Mouse (Mus musculus) embryonic facial prominence, embryonic 14.5 days (tissue): ENCODE measurements around the gene Ccdc83. TPM values are rescaled to one million over a fixed set of nuclear protein-coding genes. Genes with fewer than 3 reads are reported as not detected.
A peak's percentile ranks its signal among the peaks of the same experiment; 100 is the strongest.

ENCODE experiments used
- ATAC-seq: fragments of 200-750 bp; cut with Nextera tagmentation; 2 replicates; pipeline ENCODE4 v1.8.0; 2017; ENCODE audit warnings: low read depth, moderate number of reproducible peaks, moderate TSS enrichment
- DNase-seq: peaks from one replicate; pipeline ENCODE4 v3.0.0-alpha.2; 2015; ENCODE audit warnings: low spot score
- H3K27ac ChIP-seq: fragments of 300-500 bp; sonication (generic); replicated peaks from 2 replicates; pipeline ENCODE4 v1.5.1; 2014; ENCODE audit warnings: low read depth, mild to moderate bottlenecking, low read length, moderate library complexity
- H3K27me3 ChIP-seq: fragments of 300-500 bp; sonication (generic); replicated peaks from 2 replicates; pipeline ENCODE4 v1.6.1; 2014; ENCODE audit warnings: low read length; ENCODE audit not compliant: control insufficient read depth, insufficient read depth
- H3K36me3 ChIP-seq: fragments of 300-500 bp; sonication (generic); 2 replicates; pipeline ENCODE4 v1.6.1; 2014; ENCODE audit warnings: low read length, mixed read lengths; ENCODE audit not compliant: control insufficient read depth, insufficient read depth
- H3K4me1 ChIP-seq: fragments of 300-500 bp; sonication (generic); 2 replicates; pipeline ENCODE4 v1.6.1; 2014; ENCODE audit warnings: antibody characterized with exemption, low read length; ENCODE audit not compliant: control insufficient read depth, insufficient read depth
- H3K4me2 ChIP-seq: fragments of 300-500 bp; sonication (generic); 2 replicates; pipeline ENCODE4 v1.6.1; 2014; ENCODE audit warnings: low read depth, mild to moderate bottlenecking, low read length, moderate library complexity, mixed read lengths
- H3K4me3 ChIP-seq: fragments of 300-500 bp; sonication (generic); 2 replicates; pipeline ENCODE4 v1.5.1; 2014; ENCODE audit warnings: low read depth, mild to moderate bottlenecking, low read length
- H3K9ac ChIP-seq: fragments of 300-500 bp; sonication (generic); 2 replicates; pipeline ENCODE4 v1.6.1; 2014; ENCODE audit warnings: low read depth, mild to moderate bottlenecking, low read length, moderate library complexity, mixed read lengths
- H3K9me3 ChIP-seq: fragments of 300-500 bp; sonication (generic); 2 replicates; pipeline ENCODE4 v1.6.1; 2016; ENCODE audit warnings: low read length; ENCODE audit not compliant: control insufficient read depth
- WGBS: fragments of 180-500 bp; shearing (Covaris S2); extraction: QIAGEN DNeasy Blood & Tissue Kit; methylation state at CpG from one replicate; pipeline ENCODE4 v1.1.7; 2014; 5-methylcytosine and 5-hydroxymethylcytosine counted together
- polyA plus RNA-seq: library from polyadenylated mRNA; unstranded; fragments of >200 nt; fragmentation: Nextera tagmentation; extraction: Ambion mirVana; gene quantifications from 2 replicates; pipeline ENCODE4 v1.2.1, GENCODE M21; 2014

Gene Ccdc83
- polyA plus RNA-seq, 1 experiment from 2014 or later = not detected

DNA sequence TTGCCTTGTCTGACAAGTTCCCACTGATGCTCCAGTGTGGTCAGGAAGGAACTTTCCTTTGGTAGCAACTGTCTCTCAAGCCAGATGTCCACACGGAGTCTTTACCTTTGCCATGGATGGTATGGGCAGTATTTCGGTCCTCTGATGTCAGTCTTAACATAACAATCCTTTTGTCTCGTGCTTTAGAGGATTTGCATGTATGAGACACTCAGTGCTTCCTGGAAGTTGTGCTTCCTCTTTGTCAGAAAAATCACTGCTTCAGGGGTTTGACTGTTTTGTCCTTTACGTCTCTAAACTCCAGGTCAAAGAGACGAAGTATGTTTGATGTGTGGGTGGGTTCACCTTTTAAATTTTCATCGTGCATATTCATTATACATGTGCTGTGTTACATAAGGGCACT lies 26.3 kb upstream of the Ccdc83 start:
- Histone ChIP-seq H3K4me1 (no peaks in the 10 kb centered on the region), H3K4me3 (no peak overlapping the region), H3K4me2 (no peak overlapping the region), H3K36me3 (no peaks in the 10 kb centered on the region), H3K27me3 (no peaks in the 10 kb centered on the region), H3K9me3 (no peaks in the 10 kb centered on the region), H3K27ac (no peak overlapping the region), H3K9ac (no peak overlapping the region)
- no peak for DNase-seq
- no peak for ATAC-seq
- 82% methylated on average over 6 of the region's 6 CpGs for WGBS

DNA sequence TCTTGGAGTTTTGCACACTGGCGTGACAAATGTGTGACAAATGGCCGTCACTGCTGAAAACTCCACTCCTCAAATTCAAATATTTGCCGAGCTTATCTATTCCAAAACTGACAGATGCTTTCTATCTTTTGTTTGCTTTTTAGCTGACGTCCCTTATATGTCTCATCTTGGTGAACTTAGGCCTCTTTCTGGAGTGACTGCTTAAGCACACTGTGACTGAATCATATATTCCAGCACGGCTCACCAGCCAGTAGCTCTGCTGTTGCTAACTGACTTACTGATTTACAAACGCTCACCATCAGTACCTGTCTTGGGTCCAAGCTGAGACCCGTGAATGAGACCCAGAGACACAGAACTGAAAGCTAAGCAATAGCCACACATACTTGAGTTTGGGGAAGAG lies 19.2 kb upstream of the Ccdc83 start:
- Histone ChIP-seq H3K9ac (no peak overlapping the region), H3K4me3 (no peak overlapping the region), H3K27me3 (no peaks in the 10 kb centered on the region), H3K4me2 (no peak overlapping the region), H3K9me3 (no peaks in the 10 kb centered on the region), H3K4me1 (no peaks in the 10 kb centered on the region), H3K36me3 (no peaks in the 10 kb centered on the region), H3K27ac (no peak overlapping the region)
- DNase-seq = no peak
- 56% methylated on average over 7 of the region's 7 CpGs for WGBS
- no peak for ATAC-seq

DNA sequence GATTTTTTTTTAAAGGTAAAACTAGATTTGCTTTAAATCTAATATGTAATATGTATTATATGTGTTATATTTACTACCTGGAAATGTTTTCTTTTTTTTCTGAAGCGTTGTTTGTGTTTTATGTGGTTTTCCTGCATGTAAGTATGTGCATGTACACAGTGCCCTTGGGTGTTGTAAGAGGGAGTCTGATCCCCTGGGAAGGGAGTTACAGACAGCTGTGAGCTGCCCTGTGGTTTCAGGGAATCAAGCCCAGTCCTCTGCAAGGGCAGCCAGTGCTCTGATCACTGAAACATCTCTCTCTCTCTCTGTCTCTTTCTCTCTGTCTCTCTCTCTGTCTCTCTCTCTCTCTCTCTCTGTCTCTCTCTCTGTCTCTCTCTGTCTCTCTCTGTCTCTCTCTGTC lies 17.2 kb upstream of the Ccdc83 start:
- Histone ChIP-seq H3K9ac (no peak overlapping the region), H3K27me3 (no peaks in the 10 kb centered on the region), H3K36me3 (no peaks in the 10 kb centered on the region), H3K27ac (no peak overlapping the region), H3K4me1 (no peaks in the 10 kb centered on the region; the same call in 1 of the 2 replicates), H3K9me3 (no peaks in the 10 kb centered on the region), H3K4me2 (no peak overlapping the region), H3K4me3 (no peak overlapping the region)
- 84% methylated on average over 1 of the region's 1 CpGs for WGBS
- DNase-seq = no peak
- ATAC-seq = no peak

DNA sequence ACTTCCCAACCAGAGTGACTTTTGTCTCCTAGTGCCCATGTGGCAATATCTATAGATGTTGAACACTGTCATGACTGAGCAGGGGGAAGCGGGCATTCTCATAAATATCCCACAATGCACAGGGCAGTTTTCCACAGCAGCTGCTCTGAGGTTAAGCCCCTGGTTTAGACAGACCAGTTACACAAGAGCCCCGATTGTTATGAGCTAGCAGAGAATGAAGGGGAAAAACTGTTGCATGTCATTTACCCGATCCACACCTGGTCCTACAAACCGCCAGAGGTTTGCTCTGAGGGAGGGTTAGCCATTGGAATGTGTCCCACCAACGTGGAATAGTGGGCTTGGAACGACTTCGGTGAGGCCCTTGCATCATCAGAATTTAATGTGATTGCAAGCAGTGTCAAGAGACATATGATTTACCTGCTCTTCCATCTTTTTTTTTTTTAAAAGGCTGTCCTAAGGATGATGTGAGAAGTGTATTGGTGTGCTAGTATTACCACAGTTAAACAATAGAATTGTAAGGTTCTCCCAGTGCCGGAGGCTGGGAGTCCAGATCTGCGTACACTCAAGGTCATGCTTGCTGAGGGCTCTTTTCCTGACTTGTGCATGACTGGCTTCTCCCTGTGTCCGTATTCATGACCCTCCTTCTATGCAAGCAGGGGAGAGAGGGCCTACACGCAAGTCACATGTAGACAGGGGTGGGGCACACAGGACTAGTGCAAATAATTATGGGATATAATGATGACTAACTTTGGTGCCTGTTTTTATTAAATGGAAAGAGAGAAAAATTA lies 16.4 kb upstream of the Ccdc83 start:
- no peaks in the 10 kb centered on the region for H3K27me3 ChIP-seq
- H3K9me3 ChIP-seq = no peaks in the 10 kb centered on the region
- H3K4me1 ChIP-seq = no peaks in the 10 kb centered on the region; the same call in 1 of the 2 replicates
- peak overlapping the region; percentile 33; the same call in 1 of the 2 replicates for H3K27ac ChIP-seq
- 72% methylated on average over 11 of the region's 11 CpGs for WGBS
- H3K4me3 ChIP-seq = no peak overlapping the region
- no peak overlapping the region for H3K4me2 ChIP-seq
- H3K9ac ChIP-seq = no peak overlapping the region
- no peaks in the 10 kb centered on the region for H3K36me3 ChIP-seq
- peak; percentile 79 for DNase-seq
- ATAC-seq = peak; percentile 75

DNA sequence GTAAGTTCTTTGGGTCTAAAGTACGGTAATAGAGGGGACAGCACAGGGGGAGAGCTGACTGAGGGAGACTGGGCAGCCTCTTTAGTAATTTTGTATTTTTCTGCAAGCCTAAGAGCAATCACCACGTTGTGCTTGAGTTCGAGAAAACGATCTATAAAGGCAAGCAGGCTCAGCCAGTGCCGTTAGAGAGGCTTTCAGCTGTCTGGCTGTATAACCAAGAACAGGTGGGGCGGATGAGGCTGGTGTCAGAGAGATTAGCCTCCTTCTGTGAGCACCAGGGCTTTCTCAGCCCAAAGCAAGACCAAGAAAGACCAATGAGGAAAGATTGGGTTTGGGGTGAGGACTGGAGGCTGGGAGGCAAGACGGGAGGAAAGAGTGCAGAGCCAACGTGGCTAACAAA lies 15.3 kb upstream of the Ccdc83 start:
- Histone ChIP-seq H3K27ac (0 out of 2 replicates have a peak overlapping the region, but pooled peaks have one; percentile 5), H3K4me1 (no peaks in the 10 kb centered on the region; the same call in 1 of the 2 replicates), H3K9ac (no peak overlapping the region), H3K4me3 (no peak overlapping the region), H3K9me3 (no peaks in the 10 kb centered on the region), H3K27me3 (no peaks in the 10 kb centered on the region), H3K36me3 (no peaks in the 10 kb centered on the region), H3K4me2 (no peak overlapping the region)
- ATAC-seq (peak; percentile 41; the same call in 1 of the 2 replicates), DNase-seq (peak; percentile 67)
- WGBS = 40% methylated on average over 8 of the region's 8 CpGs

DNA sequence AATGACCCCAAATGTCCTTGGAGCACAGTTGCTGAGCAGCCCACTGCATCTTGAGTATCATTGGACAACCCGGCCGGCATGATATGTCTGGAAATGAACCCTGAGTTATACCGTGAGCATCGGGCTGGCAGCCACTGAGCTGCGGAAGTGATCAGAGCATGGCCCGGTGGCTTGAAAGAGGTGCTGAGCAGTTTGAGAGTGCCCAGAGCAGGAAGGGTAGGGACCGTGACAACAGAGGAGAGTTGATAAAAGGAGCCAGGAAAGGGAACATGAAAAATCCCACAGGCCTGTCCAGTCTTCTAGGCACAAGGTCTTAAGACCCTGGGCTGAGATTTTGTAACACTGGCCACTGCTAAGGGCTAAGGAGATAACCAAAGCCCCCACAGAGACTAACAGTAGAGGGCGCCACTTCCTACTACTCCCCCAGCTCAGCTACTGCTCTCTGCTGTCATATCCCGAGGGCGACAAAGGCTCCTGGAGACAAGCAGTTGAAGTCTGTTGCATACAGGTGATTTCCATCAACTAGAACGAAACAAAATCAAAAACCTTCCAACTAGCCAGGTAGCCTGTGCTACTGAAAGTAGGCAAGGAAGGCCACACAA lies 14.8 kb upstream of the Ccdc83 start:
- DNase-seq = no peak
- WGBS = 61% methylated on average over 11 of the region's 11 CpGs
- Histone ChIP-seq H3K9me3 (no peaks in the 10 kb centered on the region), H3K9ac (no peak overlapping the region), H3K4me2 (no peak overlapping the region), H3K4me1 (no peaks in the 10 kb centered on the region; the same call in 1 of the 2 replicates), H3K27ac (no peak overlapping the region), H3K27me3 (no peaks in the 10 kb centered on the region), H3K4me3 (no peak overlapping the region), H3K36me3 (no peaks in the 10 kb centered on the region)
- ATAC-seq = no peak

DNA sequence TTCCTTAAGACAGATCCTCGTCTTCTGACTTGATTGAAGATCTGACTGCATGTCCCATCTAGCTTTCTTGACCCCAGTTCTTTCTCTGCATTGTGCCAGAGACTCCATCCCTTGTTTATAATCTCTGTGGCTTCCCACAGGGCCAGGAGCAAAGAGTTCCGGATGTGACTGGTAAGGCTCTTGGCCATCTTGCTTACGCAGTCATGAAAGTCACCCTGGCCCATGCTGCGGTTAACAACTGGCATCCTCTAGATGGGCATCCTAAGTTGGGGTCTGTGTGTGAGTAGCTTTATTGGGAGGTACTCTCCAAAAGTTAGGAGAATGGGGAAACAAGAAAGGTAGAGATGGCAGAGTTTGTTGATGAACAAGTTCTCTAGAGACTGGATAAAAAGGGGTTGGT lies 13.6 kb upstream of the Ccdc83 start:
- 90% methylated on average over 4 of the region's 4 CpGs for WGBS
- no peak for ATAC-seq
- Histone ChIP-seq H3K27me3 (no peaks in the 10 kb centered on the region), H3K9ac (no peak overlapping the region), H3K4me3 (no peak overlapping the region), H3K4me1 (no peaks in the 10 kb centered on the region; the same call in 1 of the 2 replicates), H3K9me3 (no peaks in the 10 kb centered on the region), H3K27ac (no peak overlapping the region), H3K4me2 (no peak overlapping the region), H3K36me3 (no peaks in the 10 kb centered on the region)
- no peak for DNase-seq

DNA sequence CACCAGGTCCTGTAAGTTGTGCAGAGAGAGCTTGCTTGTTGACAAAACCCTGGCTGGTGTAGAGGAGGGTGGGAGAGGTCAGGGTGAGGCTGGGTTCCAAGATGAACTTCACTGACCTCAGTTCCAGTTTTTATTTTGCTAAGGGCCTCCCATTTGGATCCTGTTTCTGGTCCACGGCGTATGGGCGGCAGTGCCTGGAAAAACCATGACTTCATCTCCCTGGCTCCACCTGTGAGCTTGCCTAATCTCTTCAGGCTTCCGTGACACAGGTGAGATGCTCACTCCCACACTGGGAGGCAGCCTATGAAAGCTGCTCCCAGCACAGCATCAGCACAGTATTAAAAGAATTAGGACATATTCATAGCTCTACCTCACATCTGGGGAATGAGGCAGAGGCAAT lies 12.2 kb upstream of the Ccdc83 start:
- Histone ChIP-seq H3K9ac (no peak overlapping the region), H3K4me1 (no peaks in the 10 kb centered on the region; the same call in 1 of the 2 replicates), H3K4me3 (no peak overlapping the region), H3K27me3 (no peaks in the 10 kb centered on the region), H3K4me2 (no peak overlapping the region), H3K9me3 (no peaks in the 10 kb centered on the region), H3K27ac (no peak overlapping the region), H3K36me3 (no peaks in the 10 kb centered on the region)
- DNase-seq (no peak), ATAC-seq (no peak)
- 61% methylated on average over 4 of the region's 4 CpGs for WGBS
